Mouse (Mus musculus): ENCODE results near the gene Odf2l.

DNA sequence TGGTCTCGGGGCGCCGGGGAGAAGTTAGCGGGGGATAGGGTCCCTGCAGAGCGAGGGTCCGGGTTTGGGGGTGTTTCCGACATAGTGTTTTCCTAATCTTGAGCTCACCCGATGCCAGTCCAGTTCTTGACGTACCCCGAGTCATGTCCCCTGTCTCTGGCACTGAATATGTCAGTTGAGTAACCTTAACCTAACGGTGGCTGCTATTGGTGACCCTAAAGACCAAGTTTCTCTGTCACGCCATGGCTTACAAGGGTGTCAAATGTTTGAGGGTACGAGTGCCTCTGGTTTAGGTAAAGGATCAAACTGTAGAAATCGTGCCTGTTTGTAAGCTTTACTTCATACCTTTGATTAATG is 592 bp downstream of the Odf2l start:
- no peak for TF ChIP-seq GATA1 (IDR thresholded peaks at IDR 0.05; ENCODE audit: low read length)
- TF ChIP-seq TAL1 (IDR thresholded peaks at IDR 0.05; ENCODE audit: low read length), result no peak

Data from erythroblast, embryonic 14.5 days (primary cell).